Mouse (Mus musculus): ENCODE measurements around the gene Sec24d. TPM values are rescaled to one million over a fixed set of nuclear protein-coding genes. Genes with fewer than 3 reads are reported as not detected.
"Not testable (repeated sequence)": the region's sequence is repeated elsewhere in the genome, so short reads cannot be mapped to it uniquely, and the experiment has no call there.

The Sec24d gene
- total RNA-seq, 2 experiments from 2014 or later = 65.6 to 69.4 TPM

GRCm38 (mm10) chr3:123341049-123341448 lies 73.8 kb downstream of the Sec24d start:
- no peak for DNase-seq

GRCm38 (mm10) chr3:123343690-123344089 lies 76.4 kb downstream of the Sec24d start:
- DNase-seq = no peak

DNA sequence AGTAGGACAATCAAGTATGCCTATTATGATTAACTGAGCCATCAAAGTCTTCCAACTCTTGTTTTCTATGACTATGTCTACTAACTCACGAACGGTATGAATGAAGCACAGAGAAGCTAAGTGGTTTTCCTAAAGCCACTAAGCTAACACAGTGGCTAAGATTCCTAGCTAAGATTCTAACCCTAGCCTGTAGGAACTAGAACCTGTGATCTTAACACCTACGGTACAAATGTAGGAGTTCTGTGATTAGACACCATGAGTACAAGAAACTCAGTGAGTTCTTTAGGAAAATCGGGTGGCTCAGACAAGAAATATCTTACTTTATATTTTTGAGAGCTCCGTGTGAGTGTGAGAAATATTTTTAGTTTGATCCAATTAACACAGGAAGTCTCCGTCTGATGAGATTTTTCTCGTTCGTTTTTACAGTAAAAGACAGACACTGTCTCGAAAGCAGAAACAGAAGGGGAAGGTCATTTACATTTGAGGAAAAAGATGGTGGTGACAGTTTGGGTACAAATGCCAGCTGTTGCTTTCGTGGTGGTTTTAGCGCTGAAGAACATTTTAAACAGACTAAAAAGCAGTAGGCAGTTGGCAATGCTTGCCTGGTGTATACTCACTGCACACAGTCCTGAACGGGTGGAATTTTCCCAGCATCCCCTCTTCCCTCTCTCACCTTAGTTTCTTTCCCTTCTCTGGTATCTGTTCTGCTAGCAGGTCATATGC lies 81.0 kb downstream of the Sec24d start:
- no peak for DNase-seq

DNA sequence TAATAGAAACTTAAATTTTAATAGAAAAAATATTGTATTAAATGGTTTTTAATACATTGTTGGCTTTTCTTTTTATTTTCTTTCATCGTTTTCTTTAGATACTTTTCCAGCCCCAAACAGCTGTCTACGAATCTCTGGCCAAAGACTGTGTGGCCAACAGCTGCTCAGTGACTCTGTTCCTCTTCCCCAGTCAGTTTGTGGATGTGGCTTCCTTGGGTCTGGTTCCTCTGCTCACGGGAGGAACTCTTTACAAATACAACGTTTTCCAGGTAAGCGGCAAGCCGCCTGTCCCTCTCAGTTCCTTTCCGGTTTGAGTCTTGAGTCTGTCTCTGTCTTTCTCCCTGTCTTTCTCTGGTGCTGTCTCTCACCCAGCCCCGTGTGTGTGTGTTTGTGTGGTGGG lies 83.3 kb downstream of the Sec24d start:
- DNase-seq = no peak

GRCm38 (mm10) chr3:123351519-123351918 lies 84.3 kb downstream of the Sec24d start:
- no peak for DNase-seq

- DNase-seq = peak; percentile 60
Measured at GRCm38 (mm10) chr3:123353183-123353582, 85.9 kb downstream of the Sec24d start.

DNA sequence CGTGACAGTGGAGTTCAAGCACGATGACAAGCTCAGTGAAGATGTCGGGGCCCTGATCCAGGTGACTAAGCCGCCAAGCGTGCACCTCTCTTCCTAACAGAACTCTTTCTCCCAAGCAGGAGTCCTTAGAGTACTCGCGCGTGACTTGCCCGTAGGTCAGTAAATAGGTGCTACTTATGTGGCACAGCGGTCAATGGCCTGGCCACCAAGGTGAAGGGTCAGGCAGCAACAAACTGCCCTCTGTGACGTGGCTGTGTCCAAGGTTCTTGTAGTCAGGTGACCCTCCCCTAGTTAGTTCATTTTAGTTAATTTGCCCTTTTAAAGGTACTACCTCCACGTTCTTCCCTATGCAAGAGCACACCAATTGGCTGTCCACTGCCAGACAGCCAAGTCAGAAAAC lies 86.4 kb downstream of the Sec24d start:
- DNase-seq = no peak

DNA sequence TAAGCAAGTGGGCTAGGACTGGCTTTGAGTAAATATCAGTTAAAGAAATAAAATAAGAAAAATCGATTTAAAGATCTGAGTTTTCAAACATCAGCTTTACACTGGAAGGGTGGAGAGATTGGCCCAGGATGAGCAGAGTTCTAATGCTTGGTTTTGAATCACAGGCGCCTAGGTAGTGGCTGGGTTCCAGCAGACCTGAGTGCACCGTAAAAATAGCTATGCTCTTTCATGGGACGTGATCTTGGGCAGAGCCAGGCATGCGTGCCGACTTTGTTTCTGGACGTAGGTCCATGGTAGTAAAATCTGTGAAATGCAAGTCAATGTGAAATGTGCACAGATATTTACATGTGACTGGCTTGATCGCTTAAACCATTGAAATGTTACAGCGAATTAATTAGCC lies 87.1 kb downstream of the Sec24d start:
- DNase-seq = peak; percentile 55

DNA sequence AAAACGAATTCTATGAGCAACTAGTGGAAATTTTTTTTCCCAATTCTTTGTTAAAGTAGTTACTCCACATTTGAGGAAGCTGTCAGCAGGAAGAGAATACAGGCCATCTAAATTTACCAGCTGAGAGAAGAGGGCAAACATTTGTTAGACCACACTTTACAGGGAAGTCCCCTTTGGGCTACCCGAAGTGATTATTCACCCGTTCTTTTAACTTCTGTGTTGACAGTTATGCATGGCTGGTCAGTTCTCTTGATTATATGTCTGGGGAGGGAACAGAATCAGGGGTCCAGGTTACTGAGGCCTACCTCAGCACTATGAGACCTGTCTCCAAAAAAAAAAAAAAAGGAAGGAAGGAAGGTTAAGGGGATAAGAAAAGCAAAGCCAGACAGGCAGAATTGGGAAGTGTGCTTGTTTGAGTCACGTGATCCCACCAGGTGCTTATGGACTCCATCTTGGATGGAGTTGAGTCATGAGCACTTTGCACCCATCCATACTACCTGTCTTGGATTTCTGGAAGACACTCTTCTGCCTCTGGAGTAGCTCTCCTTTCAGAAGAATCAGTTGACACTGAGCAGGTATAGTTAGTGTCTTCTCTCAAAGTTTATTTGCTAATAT lies 89.2 kb downstream of the Sec24d start:
- DNase-seq = no peak

DNA sequence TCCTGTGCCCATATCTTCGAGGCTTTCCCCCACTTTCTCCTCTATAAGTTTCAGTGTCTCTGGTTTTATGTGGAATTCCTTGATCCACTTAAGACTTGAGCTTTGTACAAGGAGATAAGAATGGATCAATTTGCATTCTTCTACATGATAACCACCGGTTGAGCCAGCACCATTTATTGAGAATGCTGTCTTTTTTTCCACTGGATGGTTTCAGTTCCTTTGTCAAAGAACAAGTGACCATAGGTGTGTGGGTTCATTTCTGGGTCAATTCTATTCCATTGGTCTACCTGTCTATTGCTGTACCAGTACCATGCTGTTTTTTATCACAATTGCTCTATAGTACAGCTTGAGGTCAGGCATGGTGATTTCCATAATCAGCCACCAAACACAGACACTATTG lies 99.6 kb downstream of the Sec24d start:
- DNase-seq = not testable (repeated sequence)

DNA sequence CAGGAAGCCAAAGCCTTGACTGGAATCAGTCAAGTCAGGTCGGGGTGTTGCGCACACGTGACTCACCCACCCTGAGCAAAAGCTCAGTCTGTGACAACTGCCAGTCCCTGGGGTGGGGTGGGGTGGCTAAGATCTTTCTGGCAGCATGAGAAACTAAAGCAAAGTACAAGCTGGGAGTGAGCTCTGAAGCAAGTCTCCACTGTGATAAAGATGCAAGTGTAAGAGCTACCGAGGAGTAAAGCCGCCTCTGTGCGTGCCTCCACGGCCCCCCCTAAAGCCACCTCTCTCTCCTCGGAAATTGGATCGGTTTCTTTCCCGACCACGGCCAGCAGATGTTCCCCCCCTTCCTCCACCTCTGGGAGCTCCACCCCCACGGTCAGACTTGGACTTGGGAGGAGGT lies 101.9 kb downstream of the Sec24d start:
- DNase-seq = no peak

- DNase-seq = no peak
Measured at GRCm38 (mm10) chr3:123370927-123371326, 103.7 kb downstream of the Sec24d start.

- DNase-seq = peak; percentile 87
Measured at GRCm38 (mm10) chr3:123371766-123372535, 104.7 kb downstream of the Sec24d start.

DNA sequence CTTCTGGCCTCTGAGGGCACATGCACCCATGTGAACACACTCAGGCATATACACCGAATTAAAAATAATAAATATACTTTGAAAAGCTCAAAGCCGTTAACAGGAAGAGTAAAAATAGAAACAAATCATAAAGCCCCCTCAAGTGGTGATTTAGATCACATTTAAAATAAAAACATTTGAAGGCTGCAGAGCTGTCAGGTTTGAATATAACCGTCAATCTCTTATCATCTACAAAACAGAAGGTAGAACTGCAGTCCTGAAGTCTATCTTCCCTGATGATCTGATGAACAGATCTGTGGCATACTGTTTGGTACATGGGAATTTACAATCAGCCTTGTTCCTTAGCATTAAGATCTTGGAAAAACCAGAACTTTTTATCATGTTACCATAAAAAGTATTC lies 109.3 kb downstream of the Sec24d start:
- DNase-seq = no peak

DNA sequence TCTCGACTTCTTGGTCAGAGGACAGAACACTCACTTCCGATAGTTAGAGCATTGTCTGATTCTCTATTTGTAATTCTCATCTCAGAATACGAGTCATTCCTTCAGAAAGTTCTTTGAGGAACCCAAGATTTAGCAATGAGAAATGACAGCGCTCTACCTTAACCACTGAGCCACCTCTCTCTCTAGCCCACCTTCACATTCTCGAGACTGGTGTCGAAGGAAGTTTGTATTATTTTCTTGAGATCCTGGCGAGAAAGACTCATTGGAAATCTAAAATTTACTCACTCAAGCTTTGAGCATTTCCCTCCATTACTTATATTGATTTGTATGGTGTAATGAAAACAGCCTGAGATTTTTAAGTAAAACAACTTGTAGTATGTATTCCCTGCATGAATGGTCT lies 117.2 kb downstream of the Sec24d start:
- DNase-seq = no peak

DNA sequence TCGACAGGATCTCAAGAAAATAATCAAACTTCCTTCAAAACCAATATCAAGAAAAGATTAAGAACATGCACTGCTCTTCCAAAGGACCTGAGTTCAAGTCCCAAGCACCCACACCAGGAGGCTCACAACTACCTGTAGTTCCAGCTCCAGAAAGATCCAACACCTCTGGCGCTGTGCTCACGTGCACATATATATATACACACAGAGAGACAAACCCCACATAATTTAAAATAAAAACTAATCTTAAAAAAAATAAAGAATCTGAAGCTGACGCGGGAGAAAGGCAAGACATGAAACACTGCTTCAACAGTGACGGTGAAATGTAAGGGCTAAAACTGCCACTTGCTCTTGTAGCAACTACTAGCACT lies 117.8 kb downstream of the Sec24d start:
- no peak for DNase-seq

DNA sequence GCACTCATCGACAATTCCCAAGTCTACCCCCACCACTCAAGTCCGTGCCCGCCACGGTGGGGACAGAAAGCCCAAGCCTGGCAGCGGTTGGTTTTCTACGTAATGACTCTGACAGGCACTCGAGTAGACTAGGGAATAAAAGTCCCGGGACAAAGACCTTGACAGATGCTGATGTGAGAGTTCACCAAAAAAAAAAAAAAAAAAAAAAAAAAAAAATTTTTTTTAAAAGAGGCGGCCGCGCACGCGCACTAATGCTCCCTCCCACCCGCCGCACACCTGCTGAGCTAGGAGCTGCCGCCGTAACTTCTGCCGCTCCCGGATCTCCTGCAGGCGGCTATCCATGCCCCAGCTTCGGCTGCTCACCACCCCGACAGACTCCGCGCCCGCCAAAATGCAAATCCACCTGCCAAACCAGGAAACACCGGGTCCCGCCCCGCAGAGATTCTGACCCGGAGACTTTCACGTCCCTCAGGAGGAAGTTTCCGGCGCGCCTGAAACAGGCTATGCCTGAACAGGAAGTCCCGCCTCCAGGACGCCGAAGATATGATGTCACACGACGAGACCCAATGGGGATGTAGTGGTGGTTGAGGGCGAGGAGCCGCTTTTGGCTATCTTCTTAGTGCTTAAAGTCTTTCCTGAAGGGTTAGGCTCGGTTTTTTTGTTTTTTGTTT lies 118.4 kb downstream of the Sec24d start, which contains the start of gene Mettl14:
Gene Mettl14, minus strand, starts transcription at position 623 of the 671 bp plus-strand sequence.
- peak; percentile 97 for DNase-seq

DNA sequence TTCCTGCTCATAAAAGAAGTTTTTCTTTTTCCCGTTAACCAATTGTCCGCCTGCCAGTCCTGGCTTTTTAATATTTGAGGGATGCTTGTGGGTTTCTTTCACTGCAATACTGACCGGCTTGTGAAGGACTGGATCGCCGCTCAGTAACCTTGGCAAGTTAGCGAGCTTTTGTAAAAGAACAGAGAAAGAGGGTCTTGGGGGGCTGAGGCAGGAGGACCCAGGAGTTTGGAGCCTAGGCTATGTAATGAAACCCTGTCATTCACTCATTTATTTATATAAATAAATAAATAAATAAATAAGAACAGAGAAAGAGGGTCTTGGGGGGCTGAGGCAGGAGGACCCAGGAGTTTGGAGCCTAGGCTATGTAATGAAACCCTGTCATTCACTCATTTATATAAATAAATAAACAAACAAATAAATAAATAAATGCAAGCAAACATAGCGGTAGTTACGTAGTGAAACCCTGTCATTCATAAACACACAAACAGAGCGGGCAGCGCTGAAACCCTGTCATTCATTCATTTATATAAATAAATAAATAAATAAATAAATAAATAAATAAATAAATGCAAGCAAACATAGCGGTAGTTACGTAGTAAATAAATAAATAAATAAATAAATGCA lies 119.0 kb downstream of the Sec24d start:
- not testable (repeated sequence) for DNase-seq

GRCm38 (mm10) chr3:123391180-123391579 lies 123.9 kb downstream of the Sec24d start:
- DNase-seq = no peak

DNA sequence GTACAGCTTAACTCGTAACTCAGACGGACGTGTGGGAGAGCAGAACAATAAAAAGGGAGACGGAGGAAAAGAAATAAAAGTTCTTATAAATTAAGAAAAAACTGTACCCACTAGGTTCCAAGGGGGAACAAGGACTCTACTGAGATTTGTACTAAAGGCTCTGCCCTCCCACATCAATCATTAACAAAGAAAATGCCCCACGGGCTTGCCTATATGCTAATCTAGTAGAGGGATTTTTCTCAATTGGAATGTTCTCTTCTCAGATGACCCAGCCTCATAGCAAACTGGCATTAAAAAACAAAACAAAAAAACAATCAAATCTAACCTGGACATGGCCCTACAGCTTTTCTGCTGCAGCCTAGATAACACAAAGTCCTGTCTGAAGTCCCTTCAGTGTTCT lies 128.4 kb downstream of the Sec24d start:
- no peak for DNase-seq

DNA sequence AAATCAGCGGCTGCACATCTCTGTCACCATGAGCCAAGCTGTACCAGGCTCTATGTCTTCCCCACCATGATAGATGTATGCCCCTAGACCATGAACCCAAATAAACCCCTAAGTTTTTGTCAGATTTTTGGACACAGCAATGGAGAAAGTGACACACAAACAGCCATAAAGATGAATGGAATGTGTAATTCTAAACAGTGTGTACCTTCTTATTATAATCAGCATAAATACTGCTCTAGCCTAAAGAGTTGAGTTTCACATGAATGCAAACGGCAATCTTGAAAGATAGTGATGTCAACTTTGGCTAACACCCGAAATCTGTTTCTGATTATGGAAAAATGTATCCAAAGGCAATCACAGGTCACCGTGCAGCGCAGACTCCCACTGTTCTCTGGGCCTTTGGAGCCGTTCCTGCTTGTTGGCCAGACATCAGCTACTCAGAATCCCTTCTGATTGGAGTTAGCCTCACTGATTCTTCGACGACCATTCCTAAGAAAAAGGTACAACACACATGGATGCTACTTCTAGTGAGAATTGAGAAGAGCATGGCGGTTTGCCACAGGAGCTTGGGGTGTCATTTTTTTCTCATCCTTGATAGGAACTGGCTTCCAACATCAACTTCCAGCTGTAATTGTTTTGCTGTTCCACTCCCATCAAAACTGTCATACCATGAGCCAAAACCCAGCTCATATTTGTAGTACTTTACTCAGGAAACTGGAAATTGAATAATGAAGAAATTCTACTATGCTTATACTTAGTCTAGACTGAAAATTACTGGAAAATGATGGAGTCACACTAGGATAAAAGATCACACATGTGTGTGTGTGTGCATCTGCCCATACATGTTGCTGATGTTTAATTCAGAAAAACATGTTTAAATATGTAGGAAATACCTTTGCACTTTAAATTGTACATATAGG lies 130.6 kb downstream of the Sec24d start:
- peak; percentile 5 for DNase-seq
